9 mouse cellular contexts compared by ENCODE assay signal in genomic region chr12:107961843-107962242, GRCm38 (mm10). TPM values are rescaled to one million over a fixed set of nuclear protein-coding genes. Genes with fewer than 3 reads are reported as not detected.
A peak's percentile ranks its signal among the peaks of the same experiment; 100 is the strongest.
DNase-seq lines count a peak whose midpoint lies in the region; ATAC-seq and TF ChIP-seq lines count a peak whose summit lies in the region.
"Had no signal": no experiment of that assay in that cellular context is flagged by ENCODE, and none has a peak within 500 bp of the region (broad histone marks: within the 10 kb centered on the region; RNA-seq: fewer than 3 reads in every experiment).

No protein-coding gene starts in this region.

- H3K9ac ChIP-seq in kidney, embryonic 15.5 days = no peak overlapping the region
- H3K9ac ChIP-seq in forebrain, embryonic 14.5 days (ENCODE audit: low read length) = peak overlapping the region; percentile 29; the same call in 1 of the 2 replicates

- H3K27ac ChIP-seq in kidney, embryonic 15.5 days = peak overlapping the region; percentile 37; the same call in 1 of the 2 replicates
- peak overlapping the region; percentile 48; the same call in 1 of the 2 replicates for H3K27ac ChIP-seq in forebrain, embryonic 14.5 days (ENCODE audit: low read depth, low read length)

- WGBS in kidney, embryonic 15.5 days = 44% methylated on average over 15 of the region's 15 CpGs
- WGBS in forebrain, embryonic 14.5 days = 57% methylated on average over 15 of the region's 15 CpGs

- TF ChIP-seq POLR2A in myocyte (IDR thresholded peaks at IDR 0.05; ENCODE audit: insufficient read length, low read depth) = no peak

- ATAC-seq in kidney, embryonic 15.5 days (replicated peaks; ENCODE audit: low FRiP score) = no peak
- ATAC-seq in activated CD4-positive, CD25-positive, alpha-beta regulatory T cell, adult 4 months = peak; percentile 11
- no peak for ATAC-seq in forebrain, embryonic 14.5 days

- H3K9me3 ChIP-seq in kidney, embryonic 15.5 days (replicated peaks) = no peaks in the 10 kb centered on the region
- H3K9me3 ChIP-seq in forebrain, embryonic 14.5 days (replicated peaks; ENCODE audit: control insufficient read depth, low read length) = no peaks in the 10 kb centered on the region

- H3K36me3 ChIP-seq in kidney, embryonic 15.5 days = no peaks in the 10 kb centered on the region
- H3K36me3 ChIP-seq in forebrain, embryonic 14.5 days (ENCODE audit: control insufficient read depth, insufficient read depth, low read length) = no peaks in the 10 kb centered on the region
- H3K36me3 ChIP-seq in myocyte (ENCODE audit: control insufficient read depth, insufficient read depth) = no peaks in the 10 kb centered on the region

- H3K4me3 ChIP-seq in kidney, embryonic 15.5 days (replicated peaks) = no peak overlapping the region
- no peak overlapping the region for H3K4me3 ChIP-seq in forebrain, embryonic 14.5 days (ENCODE audit: low read depth, low read length)
- no peak overlapping the region for H3K4me3 ChIP-seq in myocyte

- no peak overlapping the region for H3K4me2 ChIP-seq in kidney, embryonic 15.5 days
- H3K4me2 ChIP-seq in forebrain, embryonic 14.5 days (ENCODE audit: low read length) = peak overlapping the region; percentile 19; the same call in 1 of the 2 replicates
- peak overlapping the region; percentile 70 for H3K4me2 ChIP-seq in myocyte (ENCODE audit: low read depth)

- no peaks in the 10 kb centered on the region for H3K27me3 ChIP-seq in kidney, embryonic 15.5 days
- no peaks in the 10 kb centered on the region for H3K27me3 ChIP-seq in forebrain, embryonic 14.5 days (replicated peaks; ENCODE audit: control insufficient read depth, insufficient read depth, low read length)
- no peaks in the 10 kb centered on the region for H3K27me3 ChIP-seq in myocyte (ENCODE audit: control insufficient read depth, insufficient read depth, insufficient read length)

- no peak for DNase-seq in kidney, adult 18-20 months
- DNase-seq in forebrain, embryonic 14.5 days (ENCODE audit: low spot score) = no peak
- no peak for DNase-seq in cerebellum, postnatal 36 days
- no peak for DNase-seq in MN1 (ENCODE audit: low spot score)
- DNase-seq in urinary bladder, adult 18-20 months (ENCODE audit: low spot score in 2 of 2) = no peak
- DNase-seq: thymus, postnatal 14 days had no signal

- peaks cover 60% of the 10 kb centered on the region for H3K4me1 ChIP-seq in kidney, embryonic 15.5 days
- peaks cover 59% of the 10 kb centered on the region for H3K4me1 ChIP-seq in forebrain, embryonic 14.5 days (ENCODE audit: control insufficient read depth, insufficient read depth, low read length)

- no peak overlapping the region for H3ac ChIP-seq in myocyte (ENCODE audit: control insufficient read depth, insufficient read length)

- H3K79me2 ChIP-seq in myocyte (ENCODE audit: control insufficient read depth, insufficient read depth) = no peaks in the 10 kb centered on the region

TF ChIP-seq in myocyte, 11 proteins besides CTCF, POLR2A, EP300 and RAD21:
- TF ChIP-seq USF1 (IDR thresholded peaks at IDR 0.05; ENCODE audit: low read depth) (no peak), CEBPB (IDR thresholded peaks at IDR 0.05; ENCODE audit: insufficient read depth, poor library complexity, severe bottlenecking) (peak; percentile 97)
TF ChIP-seq in myocyte: peak in this region for 1.

RNA-seq across cellular contexts. Expression of gene Bcl11b, which starts 41.6 kb away (rescaled TPM):
- polyA plus RNA-seq in kidney, embryonic 15.5 days (2015; fragmentation: Nextera tagmentation; extraction: Ambion mirVana) = 3.1 and 3.8 TPM in 2 replicates
- 10 to 100 TPM; 36.1 to 38.4 TPM for polyA plus RNA-seq in activated CD4-positive, CD25-positive, alpha-beta regulatory T cell, adult 4 months (2017; shearing (Covaris generic))
- 76.7 and 86.5 TPM in 2 replicates for polyA plus RNA-seq in forebrain, embryonic 14.5 days (2014; fragmentation: Nextera tagmentation; extraction: Ambion mirVana)
- polyA plus RNA-seq in myocyte (2012; fragmentation: generic; extraction: Trizol) = not detected
